Mouse (Mus musculus) brain, embryonic 14.5 days (tissue): ENCODE measurements around the gene Negr1. TPM values are rescaled to one million over a fixed set of nuclear protein-coding genes. Genes with fewer than 3 reads are reported as not detected.
A peak's percentile ranks its signal among the peaks of the same experiment; 100 is the strongest.

Experiments used
- DNase-seq: peaks from one replicate; pipeline ENCODE4 v3.0.0-alpha.2; 2011; ENCODE audit warnings: low read depth
- CTCF ChIP-seq: fragments of 200-500 bp; IDR thresholded peaks from 2 replicates; pipeline ENCODE4 v1.5.1; 2012; ENCODE audit warnings: inconsistent platforms, mild to moderate bottlenecking, moderate library complexity, borderline replicate concordance; ENCODE audit not compliant: insufficient read depth, insufficient read length; ENCODE audit errors: extremely low read depth
- POLR2A ChIP-seq: fragments of 200-500 bp; IDR thresholded peaks from 2 replicates; pipeline ENCODE4 v1.6.1; 2012; ENCODE audit warnings: mild to moderate bottlenecking, inconsistent platforms, borderline replicate concordance; ENCODE audit not compliant: poor library complexity, insufficient read depth, insufficient read length, severe bottlenecking; ENCODE audit errors: extremely low read depth
- polyA plus RNA-seq: library from polyadenylated mRNA; depleted of rRNA; stranded (reverse); fragments of >200 nt; gene quantifications from 2 replicates; pipeline ENCODE4 v1.2.3, GENCODE M21; 2012

Negr1 gene
- polyA plus RNA-seq, 1 experiment: 61.0 TPM

- DNase-seq: no peak
- TF ChIP-seq POLR2A (no peak), CTCF (no peak)
These were observed 678.6 kb downstream of the Negr1 start for GRCm38 (mm10) chr3:157240240-157240639.

- no peak for TF ChIP-seq POLR2A
- no peak for TF ChIP-seq CTCF
These were observed 693.9 kb downstream of the Negr1 start for GRCm38 (mm10) chr3:157255446-157255845.

GRCm38 (mm10) chr3:157255863-157256262 is 694.3 kb downstream of the Negr1 start:
- TF ChIP-seq CTCF: no peak
- no peak for TF ChIP-seq POLR2A
- DNase-seq: peak; percentile 67

More at GRCm38 (mm10) chr3:157255446-157255845, 693.9 kb downstream of the Negr1 start:
- peak; percentile 26 for DNase-seq

- DNase-seq: no peak
- peak; percentile 20; the same call in 1 of the 2 replicates for TF ChIP-seq CTCF
- TF ChIP-seq POLR2A: no peak
These were observed 707.1 kb downstream of the Negr1 start for GRCm38 (mm10) chr3:157268742-157269141.

- no peak for DNase-seq
These were observed 710.8 kb downstream of the Negr1 start for GRCm38 (mm10) chr3:157272379-157272778.

GRCm38 (mm10) chr3:157274143-157274542 is 712.5 kb downstream of the Negr1 start:
- TF ChIP-seq POLR2A: no peak
- no peak for TF ChIP-seq CTCF
- DNase-seq: no peak

More at GRCm38 (mm10) chr3:157272379-157272778, 710.8 kb downstream of the Negr1 start:
- no peak for TF ChIP-seq CTCF
- TF ChIP-seq POLR2A: no peak

- no peak for TF ChIP-seq POLR2A
- TF ChIP-seq CTCF: no peak
- no peak for DNase-seq
These were observed 718.1 kb downstream of the Negr1 start for GRCm38 (mm10) chr3:157279717-157280116.

GRCm38 (mm10) chr3:157281259-157281658 is 719.7 kb downstream of the Negr1 start:
- DNase-seq: no peak
- TF ChIP-seq POLR2A (no peak), CTCF (no peak)

GRCm38 (mm10) chr3:157291286-157291685 is 729.7 kb downstream of the Negr1 start:
- TF ChIP-seq POLR2A (no peak), CTCF (no peak)
- DNase-seq: peak; percentile 36

GRCm38 (mm10) chr3:157297216-157297615 is 735.6 kb downstream of the Negr1 start:
- DNase-seq: no peak
- TF ChIP-seq CTCF (no peak), POLR2A (no peak)

GRCm38 (mm10) chr3:157303430-157304116 is 742.0 kb downstream of the Negr1 start:
- DNase-seq: peak; percentile 35
- TF ChIP-seq CTCF (no peak), POLR2A (no peak)

- peak; percentile 88 for DNase-seq
- TF ChIP-seq POLR2A (no peak), CTCF (no peak)
These were observed 759.5 kb downstream of the Negr1 start for GRCm38 (mm10) chr3:157321081-157321573.

- DNase-seq: peak; percentile 40
- TF ChIP-seq POLR2A (no peak), CTCF (no peak)
These were observed 760.2 kb downstream of the Negr1 start for GRCm38 (mm10) chr3:157321834-157322233.

GRCm38 (mm10) chr3:157334169-157334568 is 772.6 kb downstream of the Negr1 start:
- DNase-seq: no peak
- TF ChIP-seq CTCF: no peak
- no peak for TF ChIP-seq POLR2A
